Mouse (Mus musculus) heart, embryonic 12.5 days (tissue): ENCODE data around the gene Robo2. TPM values are rescaled to one million over a fixed set of nuclear protein-coding genes. Genes with fewer than 3 reads are reported as not detected.

Experiments
- ATAC-seq: fragments of 200-750 bp; cut with Nextera tagmentation; 2 replicates; pipeline ENCODE4 v1.8.0; 2017; ENCODE audit warnings: moderate TSS enrichment, moderate library complexity; ENCODE audit not compliant: insufficient number of reproducible peaks, low FRiP score
- H3K27ac ChIP-seq: fragments of 300-500 bp; sonication (generic); 2 replicates; pipeline ENCODE4 v1.5.1; 2016; ENCODE audit warnings: mild to moderate bottlenecking, moderate library complexity; ENCODE audit not compliant: poor library complexity, severe bottlenecking
- H3K27me3 ChIP-seq: fragments of 300-500 bp; sonication (generic); replicated peaks from 2 replicates; pipeline ENCODE4 v1.6.1; 2016; ENCODE audit warnings: mild to moderate bottlenecking, moderate library complexity
- H3K36me3 ChIP-seq: fragments of 300-500 bp; sonication (generic); 2 replicates; pipeline ENCODE4 v1.6.1; 2016; ENCODE audit warnings: mild to moderate bottlenecking, moderate library complexity
- H3K4me1 ChIP-seq: fragments of 300-500 bp; sonication (generic); replicated peaks from 2 replicates; pipeline ENCODE4 v1.6.1; 2016; ENCODE audit warnings: mild to moderate bottlenecking
- H3K4me2 ChIP-seq: fragments of 300-500 bp; sonication (generic); 2 replicates; pipeline ENCODE4 v1.6.1; 2016; ENCODE audit warnings: mild to moderate bottlenecking, moderate library complexity
- H3K4me3 ChIP-seq: fragments of 300-500 bp; sonication (generic); 2 replicates; pipeline ENCODE4 v1.5.1; 2016; ENCODE audit warnings: mild to moderate bottlenecking
- H3K9ac ChIP-seq: fragments of 300-500 bp; sonication (generic); 2 replicates; pipeline ENCODE4 v1.6.1; 2016; ENCODE audit warnings: mild to moderate bottlenecking, moderate library complexity
- H3K9me3 ChIP-seq: fragments of 300-500 bp; sonication (generic); replicated peaks from 2 replicates; pipeline ENCODE4 v1.6.1; 2016; ENCODE audit warnings: mild to moderate bottlenecking, moderate library complexity
- WGBS: fragments of 180-500 bp; shearing (Covaris S2); methylation state at CpG from one replicate; pipeline ENCODE4 v1.1.7; 2016; 5-methylcytosine and 5-hydroxymethylcytosine counted together
- polyA plus RNA-seq: library from polyadenylated mRNA; unstranded; fragments of >200 nt; fragmentation: Nextera tagmentation; extraction: Ambion mirVana; gene quantifications from 2 replicates; pipeline ENCODE4 v1.2.1, GENCODE M21; 2016

Gene Robo2
- polyA plus RNA-seq, 1 experiment from 2014 or later, result 16.7 TPM

GRCm38 (mm10) chr16:74022281-74022978 lies 389.2 kb downstream of the Robo2 start:
- no peaks in the 10 kb centered on the region for H3K36me3 ChIP-seq
- H3K9ac ChIP-seq, result no peak overlapping the region
- 8% methylated on average over 1 of the region's 1 CpGs for WGBS
- H3K4me1 ChIP-seq, result peaks cover 9% of the 10 kb centered on the region
- H3K27ac ChIP-seq, result no peak overlapping the region
- H3K27me3 ChIP-seq, result no peaks in the 10 kb centered on the region
- H3K4me2 ChIP-seq, result no peak overlapping the region
- ATAC-seq, result no peak
- no peak overlapping the region for H3K4me3 ChIP-seq
- H3K9me3 ChIP-seq, result no peaks in the 10 kb centered on the region

GRCm38 (mm10) chr16:74005767-74006166 lies 405.9 kb downstream of the Robo2 start:
- Histone ChIP-seq H3K4me2 (no peak overlapping the region), H3K9me3 (no peaks in the 10 kb centered on the region), H3K36me3 (no peaks in the 10 kb centered on the region), H3K27me3 (no peaks in the 10 kb centered on the region), H3K9ac (no peak overlapping the region), H3K4me1 (no peaks in the 10 kb centered on the region), H3K4me3 (no peak overlapping the region), H3K27ac (no peak overlapping the region)
- WGBS, result 85% methylated on average over 3 of the region's 3 CpGs
- no peak for ATAC-seq

- no peak for ATAC-seq
- 34% methylated on average over 2 of the region's 2 CpGs for WGBS
Observed at GRCm38 (mm10) chr16:74001331-74001730, 410.3 kb downstream of the Robo2 start.

GRCm38 (mm10) chr16:73991212-73991611 lies 420.4 kb downstream of the Robo2 start:
- H3K9ac ChIP-seq, result no peak overlapping the region
- ATAC-seq, result no peak
- no peaks in the 10 kb centered on the region for H3K27me3 ChIP-seq
- whole genome bisulfite sequencing, result 73% methylated on average over 6 of the region's 6 CpGs
- H3K27ac ChIP-seq, result no peak overlapping the region
- H3K36me3 ChIP-seq, result no peaks in the 10 kb centered on the region
- no peak overlapping the region for H3K4me3 ChIP-seq
- no peaks in the 10 kb centered on the region for H3K9me3 ChIP-seq
- H3K4me1 ChIP-seq, result no peaks in the 10 kb centered on the region
- H3K4me2 ChIP-seq, result no peak overlapping the region

More at GRCm38 (mm10) chr16:74001331-74001730, 410.3 kb downstream of the Robo2 start:
- Histone ChIP-seq H3K9me3 (no peaks in the 10 kb centered on the region), H3K36me3 (no peaks in the 10 kb centered on the region), H3K27ac (no peak overlapping the region), H3K4me3 (no peak overlapping the region), H3K4me2 (no peak overlapping the region), H3K27me3 (no peaks in the 10 kb centered on the region), H3K9ac (no peak overlapping the region), H3K4me1 (no peaks in the 10 kb centered on the region)

- ATAC-seq, result no peak
- H3K36me3 ChIP-seq, result no peaks in the 10 kb centered on the region
- WGBS, result 77% methylated on average over 7 of the region's 7 CpGs
- H3K9me3 ChIP-seq, result no peaks in the 10 kb centered on the region
- no peaks in the 10 kb centered on the region for H3K4me1 ChIP-seq
- H3K4me2 ChIP-seq, result no peak overlapping the region
- no peak overlapping the region for H3K9ac ChIP-seq
- H3K4me3 ChIP-seq, result no peak overlapping the region
- H3K27ac ChIP-seq, result no peak overlapping the region
- no peaks in the 10 kb centered on the region for H3K27me3 ChIP-seq
Observed at GRCm38 (mm10) chr16:73969573-73969972, 442.1 kb downstream of the Robo2 start.

GRCm38 (mm10) chr16:73964366-73964926 lies 447.2 kb downstream of the Robo2 start:
- Histone ChIP-seq H3K27me3 (no peaks in the 10 kb centered on the region), H3K9me3 (no peaks in the 10 kb centered on the region), H3K27ac (no peak overlapping the region), H3K4me1 (no peaks in the 10 kb centered on the region), H3K4me2 (no peak overlapping the region), H3K4me3 (no peak overlapping the region), H3K9ac (no peak overlapping the region), H3K36me3 (no peaks in the 10 kb centered on the region)
- 91% methylated on average over 5 of the region's 5 CpGs for WGBS
- ATAC-seq, result no peak

GRCm38 (mm10) chr16:73959479-73959970 lies 452.1 kb downstream of the Robo2 start:
- Histone ChIP-seq H3K4me3 (no peak overlapping the region), H3K27ac (no peak overlapping the region), H3K9me3 (no peaks in the 10 kb centered on the region), H3K27me3 (no peaks in the 10 kb centered on the region), H3K36me3 (no peaks in the 10 kb centered on the region), H3K4me1 (no peaks in the 10 kb centered on the region), H3K9ac (no peak overlapping the region), H3K4me2 (no peak overlapping the region)
- 84% methylated on average over 6 of the region's 6 CpGs for WGBS
- ATAC-seq, result no peak

- Histone ChIP-seq H3K4me2 (no peak overlapping the region), H3K4me1 (no peaks in the 10 kb centered on the region), H3K4me3 (no peak overlapping the region), H3K36me3 (no peaks in the 10 kb centered on the region), H3K27me3 (no peaks in the 10 kb centered on the region), H3K9ac (no peak overlapping the region), H3K9me3 (no peaks in the 10 kb centered on the region), H3K27ac (no peak overlapping the region)
- WGBS, result 70% methylated on average over 1 of the region's 1 CpGs
- no peak for ATAC-seq
Observed at GRCm38 (mm10) chr16:73958524-73958846, 453.1 kb downstream of the Robo2 start.

- H3K4me2 ChIP-seq, result no peak overlapping the region
- H3K9ac ChIP-seq, result no peak overlapping the region
- 61% methylated on average over 3 of the region's 3 CpGs for WGBS
- no peaks in the 10 kb centered on the region for H3K27me3 ChIP-seq
- H3K27ac ChIP-seq, result no peak overlapping the region
- H3K9me3 ChIP-seq, result no peaks in the 10 kb centered on the region
- no peak for ATAC-seq
- H3K4me3 ChIP-seq, result no peak overlapping the region
- H3K4me1 ChIP-seq, result no peaks in the 10 kb centered on the region
- no peaks in the 10 kb centered on the region for H3K36me3 ChIP-seq
Observed at GRCm38 (mm10) chr16:73957675-73958523, 453.7 kb downstream of the Robo2 start.

- Histone ChIP-seq H3K9me3 (no peaks in the 10 kb centered on the region), H3K27me3 (no peaks in the 10 kb centered on the region), H3K4me3 (no peak overlapping the region), H3K4me1 (no peaks in the 10 kb centered on the region), H3K36me3 (no peaks in the 10 kb centered on the region), H3K9ac (no peak overlapping the region), H3K4me2 (no peak overlapping the region), H3K27ac (no peak overlapping the region)
- 81% methylated on average over 6 of the region's 6 CpGs for WGBS
- ATAC-seq, result no peak
Observed at GRCm38 (mm10) chr16:73946171-73946570, 465.5 kb downstream of the Robo2 start.

GRCm38 (mm10) chr16:73940211-73940541 lies 471.4 kb downstream of the Robo2 start:
- no peaks in the 10 kb centered on the region for H3K36me3 ChIP-seq
- no peak for ATAC-seq
- H3K27ac ChIP-seq, result no peak overlapping the region
- H3K4me1 ChIP-seq, result no peaks in the 10 kb centered on the region
- 54% methylated on average over 1 of the region's 1 CpGs for WGBS
- no peaks in the 10 kb centered on the region for H3K9me3 ChIP-seq
- H3K4me3 ChIP-seq, result no peak overlapping the region
- no peak overlapping the region for H3K4me2 ChIP-seq
- no peaks in the 10 kb centered on the region for H3K27me3 ChIP-seq
- H3K9ac ChIP-seq, result no peak overlapping the region
